Mouse (Mus musculus) heart, embryonic 11.5 days (tissue): Measurements from ENCODE around the gene Qrfpr. TPM values are rescaled to one million over a fixed set of nuclear protein-coding genes. Genes with fewer than 3 reads are reported as not detected.

Experiments used
- ATAC-seq: fragments of 200-750 bp; cut with Nextera tagmentation; replicated peaks from 2 replicates; pipeline ENCODE4 v1.8.0; 2017; ENCODE audit warnings: moderate library complexity; ENCODE audit not compliant: insufficient number of reproducible peaks, low FRiP score, low TSS enrichment
- H3K27ac ChIP-seq: fragments of 300-500 bp; sonication (generic); 2 replicates; pipeline ENCODE4 v1.5.1; 2014; ENCODE audit warnings: mild to moderate bottlenecking, low read depth, low read length
- H3K27me3 ChIP-seq: fragments of 300-500 bp; sonication (generic); 2 replicates; pipeline ENCODE4 v1.6.1; 2014; ENCODE audit warnings: mild to moderate bottlenecking, low read length, mixed read lengths; ENCODE audit not compliant: control insufficient read depth, insufficient read depth
- H3K36me3 ChIP-seq: fragments of 300-500 bp; sonication (generic); 2 replicates; pipeline ENCODE4 v1.6.1; 2014; ENCODE audit warnings: mild to moderate bottlenecking, low read length, moderate library complexity, mixed read lengths; ENCODE audit not compliant: control insufficient read depth, insufficient read depth
- H3K4me1 ChIP-seq: fragments of 300-500 bp; sonication (generic); 2 replicates; pipeline ENCODE4 v1.6.1; 2014; ENCODE audit warnings: low read length; ENCODE audit not compliant: control insufficient read depth, insufficient read depth
- H3K4me2 ChIP-seq: fragments of 300-500 bp; sonication (generic); 2 replicates; pipeline ENCODE4 v1.6.1; 2014; ENCODE audit warnings: mild to moderate bottlenecking, moderate library complexity
- H3K4me3 ChIP-seq: fragments of 300-500 bp; sonication (generic); 2 replicates; pipeline ENCODE4 v1.5.1; 2014; ENCODE audit warnings: low read depth, low read length
- H3K9ac ChIP-seq: fragments of 300-500 bp; sonication (generic); 2 replicates; pipeline ENCODE4 v1.6.1; 2014; ENCODE audit warnings: mild to moderate bottlenecking, low read depth, low read length, moderate library complexity
- H3K9me3 ChIP-seq: fragments of 300-500 bp; sonication (generic); replicated peaks from 2 replicates; pipeline ENCODE4 v1.6.1; 2016; ENCODE audit warnings: low read length; ENCODE audit not compliant: control insufficient read depth
- WGBS: fragments of 180-500 bp; shearing (Covaris S2); extraction: QIAGEN DNeasy Blood & Tissue Kit; methylation state at CpG from one replicate; pipeline ENCODE4 v1.1.7; 2014; ENCODE audit not compliant: insufficient replicate concordance; 5-methylcytosine and 5-hydroxymethylcytosine counted together
- polyA plus RNA-seq: library from polyadenylated mRNA; unstranded; fragments of >200 nt; fragmentation: Nextera tagmentation; extraction: Ambion mirVana; gene quantifications from 2 replicates; pipeline ENCODE4 v1.2.1, GENCODE M21; 2014

Gene Qrfpr
- polyA plus RNA-seq, 1 experiment from 2014 or later: 0.14 TPM

DNA sequence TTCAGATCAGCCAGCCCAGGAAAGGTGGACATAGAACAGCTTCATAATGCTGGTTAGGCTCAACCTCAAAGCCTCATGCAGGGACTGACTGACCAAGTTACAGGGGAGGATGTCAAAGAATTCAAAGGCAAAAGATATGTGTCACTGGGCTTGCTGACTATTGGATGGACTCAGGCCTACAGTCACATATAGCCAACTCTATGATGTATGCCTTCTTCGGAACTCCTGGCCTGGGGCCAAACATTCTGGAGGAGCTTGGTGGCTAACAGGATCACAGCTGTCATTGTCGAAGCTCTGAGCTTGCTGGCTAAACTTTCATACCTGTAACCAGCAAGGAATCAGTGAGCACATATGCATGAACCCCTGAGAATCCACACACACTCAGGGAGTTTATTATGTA is 11.2 kb downstream of the Qrfpr start:
- Histone ChIP-seq H3K9ac (no peak overlapping the region), H3K27ac (no peak overlapping the region), H3K4me2 (no peak overlapping the region), H3K36me3 (no peaks in the 10 kb centered on the region), H3K4me3 (no peak overlapping the region), H3K4me1 (no peaks in the 10 kb centered on the region), H3K27me3 (no peaks in the 10 kb centered on the region), H3K9me3 (no peaks in the 10 kb centered on the region)
- no peak for ATAC-seq
- WGBS: 56% methylated on average over 2 of the region's 2 CpGs

DNA sequence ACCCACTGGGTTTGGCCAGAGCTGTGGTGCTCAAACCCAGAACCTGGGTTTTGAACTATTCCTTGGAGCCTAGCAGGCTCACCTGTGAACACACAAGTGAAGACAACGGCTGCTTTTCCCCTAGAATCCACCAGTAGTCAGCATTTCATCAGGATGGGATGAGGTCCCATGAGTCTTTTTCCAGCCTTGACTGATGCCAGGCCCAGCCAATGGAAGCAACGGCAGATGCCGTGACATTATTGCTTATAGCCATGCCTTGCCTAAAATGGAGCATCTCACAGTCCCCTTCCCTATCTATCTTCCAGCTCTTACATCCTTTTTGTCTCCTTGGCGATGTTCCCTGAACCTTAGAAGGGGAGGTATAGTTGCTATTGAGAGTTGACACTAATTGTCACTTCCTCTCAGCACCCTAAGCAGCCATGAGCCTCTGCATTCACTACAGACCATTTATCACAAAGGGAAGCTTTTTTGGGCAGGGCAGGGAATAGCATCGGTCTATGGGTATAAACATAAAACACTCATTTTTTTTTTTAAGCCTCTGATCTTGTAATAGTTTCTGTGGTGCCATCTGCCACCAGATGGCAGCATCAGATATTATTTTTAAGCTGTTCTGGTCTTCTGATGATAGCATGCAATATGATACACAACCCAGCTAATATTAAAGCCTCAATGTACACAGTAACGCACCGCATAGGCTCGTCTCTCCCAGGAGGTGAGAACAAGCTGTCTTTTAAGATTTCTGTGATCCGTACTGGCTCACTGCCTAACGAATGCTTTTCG is 12.1 kb downstream of the Qrfpr start:
- H3K27me3 ChIP-seq: no peaks in the 10 kb centered on the region
- no peak overlapping the region for H3K9ac ChIP-seq
- no peaks in the 10 kb centered on the region for H3K36me3 ChIP-seq
- no peak overlapping the region for H3K4me3 ChIP-seq
- ATAC-seq: no peak
- H3K9me3 ChIP-seq: no peaks in the 10 kb centered on the region
- H3K4me1 ChIP-seq: no peaks in the 10 kb centered on the region
- H3K27ac ChIP-seq: no peak overlapping the region
- H3K4me2 ChIP-seq: no peak overlapping the region
- whole genome bisulfite sequencing: 62% methylated on average over 11 of the region's 11 CpGs

DNA sequence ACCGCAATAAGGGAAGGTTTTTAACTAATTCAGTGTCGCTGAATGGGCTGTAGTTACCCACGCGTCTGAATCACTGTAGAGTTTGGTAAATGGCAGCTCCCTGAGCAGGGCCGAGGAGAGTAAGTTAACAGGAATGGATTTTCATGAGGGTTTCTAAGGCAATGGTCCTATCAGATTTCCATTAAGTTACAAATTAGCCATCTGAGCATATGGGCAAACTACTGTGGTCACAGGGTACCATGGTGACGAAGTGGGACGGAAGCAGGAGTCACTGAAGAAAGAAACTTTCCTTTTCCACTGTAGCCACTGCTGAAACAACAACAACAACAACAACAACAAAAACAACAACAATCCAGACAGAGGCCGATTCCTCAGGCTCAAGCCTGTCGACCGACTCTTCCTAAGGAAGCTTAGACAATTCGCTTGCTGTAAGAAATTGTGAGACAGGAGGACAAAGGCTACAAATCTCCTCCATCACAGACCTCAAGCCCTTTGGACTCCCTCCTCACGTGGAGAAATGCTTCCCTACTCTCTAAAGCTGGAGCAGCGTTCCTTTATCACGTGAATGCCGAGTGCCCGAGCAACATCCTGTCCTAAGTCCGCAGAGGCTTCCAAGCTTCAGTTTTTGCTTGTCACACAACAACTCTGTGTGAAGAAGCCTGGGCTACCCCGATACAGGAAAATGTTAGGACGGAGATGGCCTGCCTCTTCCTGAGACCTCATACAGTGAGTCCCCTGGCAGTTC is 14.4 kb downstream of the Qrfpr start:
- Histone ChIP-seq H3K9ac (no peak overlapping the region), H3K36me3 (no peaks in the 10 kb centered on the region), H3K4me2 (no peak overlapping the region), H3K27me3 (no peaks in the 10 kb centered on the region), H3K27ac (no peak overlapping the region), H3K4me1 (no peaks in the 10 kb centered on the region), H3K9me3 (no peaks in the 10 kb centered on the region), H3K4me3 (no peak overlapping the region)
- no peak for ATAC-seq
- WGBS: 70% methylated on average over 19 of the region's 19 CpGs

- no peaks in the 10 kb centered on the region for H3K9me3 ChIP-seq
- H3K4me1 ChIP-seq: no peaks in the 10 kb centered on the region
- no peaks in the 10 kb centered on the region for H3K36me3 ChIP-seq
- H3K4me2 ChIP-seq: no peak overlapping the region
- H3K27me3 ChIP-seq: no peaks in the 10 kb centered on the region
- ATAC-seq: no peak
- 66% methylated on average over 7 of the region's 7 CpGs for WGBS
- no peak overlapping the region for H3K27ac ChIP-seq
- H3K4me3 ChIP-seq: no peak overlapping the region
- no peak overlapping the region for H3K9ac ChIP-seq
Observed at GRCm38 (mm10) chr3:36202932-36203331, 19.2 kb downstream of the Qrfpr start.

GRCm38 (mm10) chr3:36201098-36201497 is 21.0 kb downstream of the Qrfpr start:
- Histone ChIP-seq H3K4me1 (no peaks in the 10 kb centered on the region), H3K9ac (no peak overlapping the region), H3K9me3 (no peaks in the 10 kb centered on the region), H3K27me3 (no peaks in the 10 kb centered on the region), H3K36me3 (no peaks in the 10 kb centered on the region), H3K4me2 (no peak overlapping the region), H3K4me3 (no peak overlapping the region), H3K27ac (no peak overlapping the region)
- 68% methylated on average over 5 of the region's 5 CpGs for WGBS
- ATAC-seq: no peak

- Histone ChIP-seq H3K9me3 (no peaks in the 10 kb centered on the region), H3K4me2 (no peak overlapping the region)
- WGBS: 82% methylated on average over 8 of the region's 8 CpGs
Observed at GRCm38 (mm10) chr3:36189243-36189642, 32.9 kb downstream of the Qrfpr start.

DNA sequence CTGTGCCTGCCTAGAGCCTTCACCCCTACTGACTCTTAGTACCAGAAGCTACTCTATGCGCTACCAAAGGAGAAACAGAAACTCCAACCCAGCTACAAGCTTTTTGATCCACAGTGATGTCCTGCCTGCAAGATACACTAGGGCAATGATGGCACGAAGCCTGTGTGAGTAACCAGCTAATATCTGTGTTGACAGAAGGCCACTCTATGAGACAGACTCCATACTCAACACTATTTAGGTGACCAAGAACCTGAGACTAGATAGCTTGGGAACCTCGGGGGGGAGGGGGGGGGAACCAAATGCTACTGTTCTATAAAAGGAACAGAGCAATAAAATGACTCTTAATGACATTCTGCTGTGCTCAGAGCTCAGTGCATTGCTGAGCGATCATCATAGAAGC is 35.6 kb downstream of the Qrfpr start:
- no peak overlapping the region for H3K9ac ChIP-seq
- ATAC-seq: no peak
- no peaks in the 10 kb centered on the region for H3K9me3 ChIP-seq
- H3K4me3 ChIP-seq: no peak overlapping the region
- no peaks in the 10 kb centered on the region for H3K36me3 ChIP-seq
- H3K4me2 ChIP-seq: no peak overlapping the region
- no peaks in the 10 kb centered on the region; the same call in 1 of the 2 replicates for H3K27me3 ChIP-seq
- no peak overlapping the region for H3K27ac ChIP-seq
- WGBS: 73% methylated on average over 4 of the region's 4 CpGs
- H3K4me1 ChIP-seq: no peaks in the 10 kb centered on the region

More at GRCm38 (mm10) chr3:36189243-36189642, 32.9 kb downstream of the Qrfpr start:
- Histone ChIP-seq H3K9ac (no peak overlapping the region), H3K36me3 (no peaks in the 10 kb centered on the region), H3K27me3 (no peaks in the 10 kb centered on the region), H3K4me1 (no peaks in the 10 kb centered on the region), H3K27ac (no peak overlapping the region), H3K4me3 (no peak overlapping the region)
- no peak for ATAC-seq

- H3K27me3 ChIP-seq: no peaks in the 10 kb centered on the region; the same call in 1 of the 2 replicates
- H3K9me3 ChIP-seq: no peaks in the 10 kb centered on the region
- 10% methylated on average over 4 of the region's 4 CpGs for WGBS
- no peaks in the 10 kb centered on the region for H3K36me3 ChIP-seq
- no peak overlapping the region for H3K27ac ChIP-seq
- ATAC-seq: no peak
- no peak overlapping the region for H3K4me3 ChIP-seq
- no peak overlapping the region for H3K9ac ChIP-seq
- no peak overlapping the region for H3K4me2 ChIP-seq
- H3K4me1 ChIP-seq: no peaks in the 10 kb centered on the region
Observed at GRCm38 (mm10) chr3:36181519-36181918, 40.6 kb downstream of the Qrfpr start.
